9 mouse cellular contexts compared by ENCODE assay signal in genomic region chr11:117326867-117327600, GRCm38 (mm10).
DNase-seq lines count a peak whose midpoint lies in the region; ATAC-seq lines count a peak whose summit lies in the region.
"Had no signal": no experiment of that assay in that cellular context is flagged by ENCODE, and none has a peak within 500 bp of the region (broad histone marks: within the 10 kb centered on the region; RNA-seq: fewer than 3 reads in every experiment).

No protein-coding gene starts in this region.

- 0 out of 2 replicates have a peak overlapping the region, but pooled peaks have one; percentile 44 for H3K27ac ChIP-seq in hindbrain, embryonic 13.5 days
- H3K27ac ChIP-seq in hindbrain, embryonic 16.5 days (ENCODE audit: low read depth, low read length) = no peak overlapping the region
- H3K27ac ChIP-seq: limb, embryonic 12.5 days had no signal

- WGBS in hindbrain, embryonic 13.5 days = 75% methylated on average over 16 of the region's 16 CpGs
- 64% methylated on average over 16 of the region's 16 CpGs for WGBS in hindbrain, embryonic 16.5 days

- H3K4me3 ChIP-seq in hindbrain, embryonic 13.5 days = no peak overlapping the region
- no peak overlapping the region for H3K4me3 ChIP-seq in hindbrain, embryonic 16.5 days (ENCODE audit: low read length)
- H3K4me3 ChIP-seq: limb, embryonic 12.5 days had no signal

- H3K9me3 ChIP-seq in hindbrain, embryonic 13.5 days = no peaks in the 10 kb centered on the region
- no peaks in the 10 kb centered on the region for H3K9me3 ChIP-seq in hindbrain, embryonic 16.5 days (ENCODE audit: control insufficient read depth, low read length)
- H3K9me3 ChIP-seq: limb, embryonic 12.5 days had no signal

- no peak overlapping the region for H3K4me2 ChIP-seq in hindbrain, embryonic 13.5 days
- H3K4me2 ChIP-seq in hindbrain, embryonic 16.5 days (ENCODE audit: low read length) = no peak overlapping the region
- H3K4me2 ChIP-seq: limb, embryonic 12.5 days had no signal

- peak; percentile 70 for DNase-seq in B cell, adult 2 months
- peak; percentile 86 for DNase-seq in T-cell, adult 2 months (ENCODE audit: low spot score)
- peak; percentile 54 to 63 for DNase-seq in layer of hippocampus, postnatal 10 days (ENCODE audit: low spot score in 2 of 2)
- DNase-seq in thymus, postnatal 14 days = peak; percentile 72
- no peak for DNase-seq in kidney, adult 8-10 months
- no peak for DNase-seq in kidney, adult 18-20 months

- H3K36me3 ChIP-seq in hindbrain, embryonic 13.5 days = no peaks in the 10 kb centered on the region
- H3K36me3 ChIP-seq in hindbrain, embryonic 16.5 days (ENCODE audit: control insufficient read depth, insufficient read depth, low read length) = no peaks in the 10 kb centered on the region

- no peaks in the 10 kb centered on the region for H3K27me3 ChIP-seq in hindbrain, embryonic 13.5 days
- H3K27me3 ChIP-seq in hindbrain, embryonic 16.5 days (replicated peaks; ENCODE audit: control insufficient read depth, insufficient read depth, low read length) = no peaks in the 10 kb centered on the region
- H3K27me3 ChIP-seq: limb, embryonic 12.5 days had no signal

- ATAC-seq in hindbrain, embryonic 13.5 days (ENCODE audit: low FRiP score) = no peak
- no peak; the same call in 1 of the 2 replicates for ATAC-seq in hindbrain, embryonic 16.5 days

- H3K9ac ChIP-seq in hindbrain, embryonic 13.5 days = no peak overlapping the region
- H3K9ac ChIP-seq in hindbrain, embryonic 16.5 days (ENCODE audit: low read depth, low read length) = no peak overlapping the region; the same call in 1 of the 2 replicates
- H3K9ac ChIP-seq: limb, embryonic 12.5 days had no signal

- peaks cover 61% of the 10 kb centered on the region for H3K4me1 ChIP-seq in hindbrain, embryonic 13.5 days (replicated peaks)
- H3K4me1 ChIP-seq in hindbrain, embryonic 16.5 days (ENCODE audit: control insufficient read depth, insufficient read depth, low read depth, low read length) = peaks cover 35% of the 10 kb centered on the region

Comparison
In these comparisons a context has a peak if more than half of its experiments do, and no peak if none do; other contexts are left out.
1. DNase-seq: peak in B cell, adult 2 months (2 of 2), T-cell, adult 2 months (single experiment), layer of hippocampus, postnatal 10 days (2 of 2) and thymus, postnatal 14 days (single experiment); none in kidney, adult 8-10 months (0 of 2) and kidney, adult 18-20 months (single experiment).